Mouse (Mus musculus) retina, adult 2 months (tissue): ENCODE data around the gene Tom1l2.

Experiments used
- DNase-seq: peaks from one replicate; pipeline ENCODE4 v3.0.0-alpha.2; 2012; ENCODE audit warnings: low read depth, low spot score

Gene Tom1l2

GRCm38 (mm10) chr11:60178506-60178905, 174.2 kb downstream of the Tom1l2 start:
- no peak for DNase-seq

- DNase-seq = no peak
These were observed 174.7 kb downstream of the Tom1l2 start for GRCm38 (mm10) chr11:60178005-60178404.

DNA sequence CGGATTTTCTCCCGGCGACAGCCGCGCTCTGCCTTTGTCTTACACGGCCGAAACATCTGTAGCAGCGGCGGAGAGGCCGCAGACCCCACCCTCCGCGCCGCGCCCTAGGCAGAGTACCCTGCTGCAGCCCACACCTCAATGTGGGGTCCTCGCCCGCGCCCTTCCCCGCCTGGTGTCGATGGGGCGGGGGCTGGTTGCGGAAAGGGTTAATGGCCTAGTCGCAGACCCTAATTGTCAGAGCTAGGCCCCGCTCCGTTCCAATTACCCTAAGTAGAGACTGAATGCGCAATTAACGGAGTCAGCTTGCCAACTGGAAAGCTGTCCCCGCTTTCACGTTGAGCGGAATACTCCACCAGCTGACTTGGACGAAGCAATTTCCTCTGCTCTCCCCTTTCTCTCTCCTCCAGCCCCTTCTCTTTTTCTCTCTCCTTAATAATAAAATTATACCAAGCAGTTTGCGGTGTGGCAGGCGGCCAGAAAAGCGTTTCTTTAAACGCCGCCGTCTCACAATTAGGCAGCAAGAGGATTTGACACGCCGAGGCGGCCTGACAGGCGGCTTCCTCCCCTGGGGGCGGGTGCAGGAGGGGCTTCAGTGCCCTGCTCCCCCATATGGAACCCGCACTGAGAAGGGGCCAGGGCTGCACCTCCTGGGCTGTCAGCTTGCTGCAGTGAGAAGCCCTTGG, 175.6 kb downstream of the Tom1l2 start:
- DNase-seq = no peak
